In the genomic region with DNA sequence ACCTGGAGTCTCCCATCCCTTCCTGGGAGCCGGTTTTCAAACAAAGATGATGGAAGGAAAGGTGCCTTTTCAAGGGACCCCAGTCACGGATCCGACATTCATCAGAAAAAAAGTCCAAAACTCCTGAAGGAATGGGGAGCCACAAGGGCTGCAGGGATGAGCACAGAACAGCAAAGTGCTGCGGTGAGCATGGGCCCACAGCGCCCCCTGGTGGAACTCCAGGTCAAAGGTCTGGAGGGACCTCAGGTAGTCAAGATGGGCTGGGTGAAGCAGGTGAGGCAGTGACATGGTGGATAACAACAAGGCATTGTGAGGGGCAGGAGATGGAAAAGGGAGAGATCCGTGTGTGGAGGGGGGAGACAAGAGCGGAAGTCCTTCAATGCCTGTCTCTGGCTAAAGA, we compare ENCODE assay signal across 9 mouse cellular contexts. TPM values are rescaled to one million over a fixed set of nuclear protein-coding genes. Genes with fewer than 3 reads are reported as not detected.
DNase-seq lines count a peak whose midpoint lies in the region; ATAC-seq and TF ChIP-seq lines count a peak whose summit lies in the region.
"Had no signal": no experiment of that assay in that cellular context is flagged by ENCODE, and none has a peak within 500 bp of the region (broad histone marks: within the 10 kb centered on the region; RNA-seq: fewer than 3 reads in every experiment).

No protein-coding gene starts in this region.

- H3K36me3 ChIP-seq in MEL (ENCODE audit: control insufficient read depth in 1 of 2, insufficient read depth in 2 of 2, low read length in 2 of 2) = no peaks in the 10 kb centered on the region
- no peaks in the 10 kb centered on the region for H3K36me3 ChIP-seq in hindbrain, embryonic 10.5 days
- H3K36me3 ChIP-seq: heart, embryonic 15.5 days had no signal

- H3K27ac ChIP-seq in MEL (ENCODE audit: control insufficient read depth, low read depth, low read length) = no peak overlapping the region
- no peak overlapping the region for H3K27ac ChIP-seq in hindbrain, embryonic 10.5 days
- H3K27ac ChIP-seq: heart, embryonic 15.5 days had no signal

- no peak overlapping the region for H3K9ac ChIP-seq in MEL (ENCODE audit: control insufficient read depth, low read depth, low read length, poor library complexity, severe bottlenecking)
- H3K9ac ChIP-seq: heart, embryonic 15.5 days had no signal

- H3K4me1 ChIP-seq in MEL (ENCODE audit: control insufficient read depth in 1 of 2, insufficient read depth in 2 of 2, low read length in 2 of 2) = no peaks in the 10 kb centered on the region
- peaks cover 22% of the 10 kb centered on the region; the same call in 1 of the 2 replicates for H3K4me1 ChIP-seq in hindbrain, embryonic 10.5 days (replicated peaks)

- peak; percentile 81 for TF ChIP-seq RAD21 in MEL (IDR thresholded peaks at IDR 0.05; ENCODE audit: low read depth, low read length)

- H3K9me3 ChIP-seq in MEL (replicated peaks; ENCODE audit: insufficient read depth, low read length) = no peaks in the 10 kb centered on the region
- H3K9me3 ChIP-seq in hindbrain, embryonic 10.5 days = no peaks in the 10 kb centered on the region
- H3K9me3 ChIP-seq: heart, embryonic 15.5 days had no signal

- H3K79me2 ChIP-seq in MEL (ENCODE audit: control insufficient read depth, insufficient read depth, low read length, poor library complexity) = no peaks in the 10 kb centered on the region

- H3K4me3 ChIP-seq in MEL (ENCODE audit: control insufficient read depth in 1 of 2, insufficient read depth in 1 of 2, low read depth in 2 of 2, low read length in 2 of 2) = no peak overlapping the region
- no peak overlapping the region for H3K4me3 ChIP-seq in hindbrain, embryonic 10.5 days
- H3K4me3 ChIP-seq: heart, embryonic 15.5 days had no signal

- WGBS in hindbrain, embryonic 10.5 days = 10% methylated on average over 7 of the region's 7 CpGs

- peak; percentile 69; the same call in 1 of the 2 replicates for ATAC-seq in erythroid progenitor cell, adult 5-6 weeks (replicated peaks; ENCODE audit: low FRiP score, poor library complexity, severe bottlenecking)
- ATAC-seq in megakaryocyte progenitor cell, adult 5-6 weeks (replicated peaks; ENCODE audit: poor library complexity) = peak; percentile 72

- no peak for TF ChIP-seq EP300 in MEL (IDR thresholded peaks at IDR 0.05; ENCODE audit: low read depth in 1 of 2, low read length in 2 of 2)

- no peak for TF ChIP-seq POLR2A in MEL (IDR thresholded peaks at IDR 0.05; ENCODE audit: control insufficient read depth in 1 of 2, insufficient read depth in 1 of 2, low read depth in 1 of 2, low read length in 2 of 2, poor library complexity in 1 of 2)
- TF ChIP-seq POLR2A in brain, embryonic 14.5 days (IDR thresholded peaks at IDR 0.05; ENCODE audit: borderline replicate concordance, extremely low read depth, insufficient read depth, insufficient read length, poor library complexity, severe bottlenecking) = no peak

- H3K27me3 ChIP-seq in MEL (ENCODE audit: control insufficient read depth in 1 of 2, insufficient read depth in 2 of 2, low read length in 2 of 2) = no peaks in the 10 kb centered on the region
- 0 out of 2 replicates have a peak, but pooled peaks cover 6% of the 10 kb centered on the region for H3K27me3 ChIP-seq in hindbrain, embryonic 10.5 days (ENCODE audit: insufficient read depth, poor library complexity, severe bottlenecking)

- DNase-seq in MEL (ENCODE audit: low read depth, low spot score) = peak; percentile 54
- peak; percentile 86 for DNase-seq in brain, embryonic 14.5 days (ENCODE audit: low read depth)
- DNase-seq in hindbrain, embryonic 10.5 days (ENCODE audit: low spot score) = peak; percentile 75
- DNase-seq in layer of hippocampus, postnatal 14 days (ENCODE audit: low spot score in 2 of 2) = peak; percentile 72 to 77
- DNase-seq in right cerebral cortex, postnatal 36 days (ENCODE audit: low spot score in 2 of 2) = peak; percentile 23 to 44
- peak; percentile 73 to 80 for DNase-seq in urinary bladder, postnatal 36 days (ENCODE audit: low spot score in 2 of 2)

- peak; percentile 92 to 98 (median 92) for TF ChIP-seq CTCF in MEL (IDR thresholded peaks at IDR 0.05 in 2 of 3, conservative IDR thresholded peaks at IDR 0.05 in 1 of 3; ENCODE audit: control insufficient read depth in 1 of 3, insufficient read depth in 1 of 3, low read depth in 2 of 3, low read length in 3 of 3, poor library complexity in 1 of 3, severe bottlenecking in 1 of 3)
- TF ChIP-seq CTCF in brain, embryonic 14.5 days (IDR thresholded peaks at IDR 0.05; ENCODE audit: borderline replicate concordance, extremely low read depth, insufficient read depth, insufficient read length) = peak; percentile 99

TF ChIP-seq in MEL, 35 proteins besides CTCF, POLR2A, EP300 and RAD21:
- TF ChIP-seq POLR2AphosphoS5 (IDR thresholded peaks at IDR 0.05; ENCODE audit: borderline replicate concordance, low read depth, low read length) (no peak), POLR2AphosphoS2 (IDR thresholded peaks at IDR 0.05; ENCODE audit: low read length) (no peak), ZMIZ1 (IDR thresholded peaks at IDR 0.05; ENCODE audit: low read depth, low read length) (no peak), RCOR1 (IDR thresholded peaks at IDR 0.05; ENCODE audit: low read depth, low read length) (no peak), MYC (IDR thresholded peaks at IDR 0.05; ENCODE audit: low read depth, low read length) (no peak), CHD1 (IDR thresholded peaks at IDR 0.05; ENCODE audit: low read depth, low read length) (no peak), ZC3H11A (IDR thresholded peaks at IDR 0.05; ENCODE audit: low read depth, low read length) (peak; percentile 46; the same call in 1 of the 2 replicates), SIN3A (IDR thresholded peaks at IDR 0.05; ENCODE audit: low read length) (no peak), SMC3 (IDR thresholded peaks at IDR 0.05; ENCODE audit: low read depth, low read length) (peak; percentile 82), TBP (IDR thresholded peaks at IDR 0.05; ENCODE audit: low read depth, low read length) (no peak), ETS1 (IDR thresholded peaks at IDR 0.05; ENCODE audit: low read depth, low read length) (no peak)

RNA-seq across cellular contexts. Expression of gene D630003M21Rik, which starts 24.9 kb away (rescaled TPM):
- not detected in 2 replicates for total RNA-seq in MEL (2012; rRNA removed)
- polyA plus RNA-seq in MEL (2012; ENCODE audit: insufficient read depth in 1 of 2, insufficient read length in 2 of 2, low read depth in 1 of 2, low replicate concordance in 2 of 2, missing spikeins in 1 of 2) = under 1 TPM in 1 of 2 experiments, not detected in 1; 0.10 TPM
- polyA plus RNA-seq in brain, embryonic 14.5 days (2012; rRNA removed) = 3.5 and 3.7 TPM in 2 replicates
- not detected in 2 replicates for total RNA-seq in erythroid progenitor cell, adult 5-6 weeks (2015; ENCODE audit: low replicate concordance)
- not detected in 2 replicates for total RNA-seq in erythroid progenitor cell, adult 5-6 weeks (2017; ENCODE audit: low replicate concordance)
- 3.7 and 4.9 TPM in 2 replicates for polyA plus RNA-seq in hindbrain, embryonic 10.5 days (2016; fragmentation: Nextera tagmentation; extraction: Ambion mirVana)
- total RNA-seq in layer of hippocampus, postnatal 14 days (2021) = 1 to 10 TPM; 4.7 to 4.9 TPM
- not detected in 2 replicates for total RNA-seq in megakaryocyte progenitor cell, adult 5-6 weeks (2015)
- 0.04 TPM in 1 of 2 replicates, not detected in the other for total RNA-seq in megakaryocyte progenitor cell, adult 5-6 weeks (2017)

RNA-seq across cellular contexts. Expression of gene Bpi, which starts 53.8 kb away (rescaled TPM):
- total RNA-seq in MEL (2012; rRNA removed) = not detected in 2 replicates
- under 1 TPM in 1 of 2 experiments, not detected in 1; 0.10 TPM for polyA plus RNA-seq in MEL (2012; ENCODE audit: insufficient read depth in 1 of 2, insufficient read length in 2 of 2, low read depth in 1 of 2, low replicate concordance in 2 of 2, missing spikeins in 1 of 2)
- not detected in 2 replicates for polyA plus RNA-seq in brain, embryonic 14.5 days (2012; rRNA removed)
- not detected in 2 replicates for total RNA-seq in erythroid progenitor cell, adult 5-6 weeks (2015; ENCODE audit: low replicate concordance)
- not detected in 2 replicates for total RNA-seq in erythroid progenitor cell, adult 5-6 weeks (2017; ENCODE audit: low replicate concordance)
- not detected in 2 replicates for polyA plus RNA-seq in hindbrain, embryonic 10.5 days (2016; fragmentation: Nextera tagmentation; extraction: Ambion mirVana)
- total RNA-seq in layer of hippocampus, postnatal 14 days (2021) = not detected
- 0.12 TPM in 1 of 2 replicates, not detected in the other for total RNA-seq in megakaryocyte progenitor cell, adult 5-6 weeks (2015)
- not detected in 2 replicates for total RNA-seq in megakaryocyte progenitor cell, adult 5-6 weeks (2017)
- polyA plus RNA-seq: heart, embryonic 15.5 days had no signal

RNA-seq across cellular contexts. Expression of gene Tgm2, which starts 57.9 kb away (rescaled TPM):
- 6.1 and 11.0 TPM in 2 replicates for total RNA-seq in MEL (2012; rRNA removed)
- 1 to 10 TPM in 1 of 2 experiments, not detected in 1; 7.7 TPM for polyA plus RNA-seq in MEL (2012; ENCODE audit: insufficient read depth in 1 of 2, insufficient read length in 2 of 2, low read depth in 1 of 2, low replicate concordance in 2 of 2, missing spikeins in 1 of 2)
- 6.2 and 9.7 TPM in 2 replicates for polyA plus RNA-seq in brain, embryonic 14.5 days (2012; rRNA removed)
- total RNA-seq in erythroid progenitor cell, adult 5-6 weeks (2015; ENCODE audit: low replicate concordance) = 16.3 and 27.4 TPM in 2 replicates
- total RNA-seq in erythroid progenitor cell, adult 5-6 weeks (2017; ENCODE audit: low replicate concordance) = 23.0 and 33.9 TPM in 2 replicates
- 7.5 and 10.2 TPM in 2 replicates for polyA plus RNA-seq in hindbrain, embryonic 10.5 days (2016; fragmentation: Nextera tagmentation; extraction: Ambion mirVana)
- 1 to 10 TPM; 5.8 to 6.0 TPM for total RNA-seq in layer of hippocampus, postnatal 14 days (2021)
- 0.07 and 0.39 TPM in 2 replicates for total RNA-seq in megakaryocyte progenitor cell, adult 5-6 weeks (2015)
- 0.58 and 1.5 TPM in 2 replicates for total RNA-seq in megakaryocyte progenitor cell, adult 5-6 weeks (2017)

Comparison
In these comparisons a context has a peak if more than half of its experiments do, and no peak if none do; other contexts are left out.
1. DNase-seq: peak in every context shown above with its lines; median percentile 86 in brain, embryonic 14.5 days; 76 in urinary bladder, postnatal 36 days; 75 in hindbrain, embryonic 10.5 days; 74 in layer of hippocampus, postnatal 14 days; 54 in MEL; 34 in right cerebral cortex, postnatal 36 days.